Mouse (Mus musculus) ES-Bruce4 (cell line): ENCODE measurements around the gene Myh2. TPM values are rescaled to one million over a fixed set of nuclear protein-coding genes. Genes with fewer than 3 reads are reported as not detected.

Experiments
- H3K27ac ChIP-seq: 2 replicates; pipeline ENCODE4 v1.5.1; 2012; ENCODE audit warnings: low read length, inconsistent platforms; ENCODE audit not compliant: insufficient read depth
- H3K27me3 ChIP-seq: 2 replicates; pipeline ENCODE4 v1.6.1; 2012; ENCODE audit warnings: mild to moderate bottlenecking, low read length, inconsistent platforms; ENCODE audit not compliant: control insufficient read depth, poor library complexity, insufficient read depth, severe bottlenecking
- H3K36me3 ChIP-seq: 2 replicates; pipeline ENCODE4 v1.6.1; 2012; ENCODE audit warnings: inconsistent platforms, mild to moderate bottlenecking, low read length, moderate library complexity; ENCODE audit not compliant: control insufficient read depth, poor library complexity, insufficient read depth, severe bottlenecking
- H3K4me1 ChIP-seq: one replicate; pipeline ENCODE4 v1.8.1; 2011; ENCODE audit warnings: low read length; ENCODE audit not compliant: control insufficient read depth, insufficient read depth
- H3K4me3 ChIP-seq: 2 replicates; pipeline ENCODE4 v1.5.1; 2011; ENCODE audit warnings: low read depth, mild to moderate bottlenecking, low read length
- H3K9ac ChIP-seq: 2 replicates; pipeline ENCODE4 v1.6.1; 2012; ENCODE audit warnings: low read depth, mild to moderate bottlenecking, inconsistent platforms; ENCODE audit not compliant: poor library complexity, severe bottlenecking
- H3K9me3 ChIP-seq: replicated peaks from 2 replicates; pipeline ENCODE4 v1.6.1; 2012; ENCODE audit warnings: mild to moderate bottlenecking, low read length, inconsistent platforms; ENCODE audit not compliant: control insufficient read depth, poor library complexity, insufficient read depth, severe bottlenecking
- CTCF ChIP-seq: IDR thresholded peaks from one replicate; pipeline ENCODE4 v1.8.1; 2011; ENCODE audit warnings: low read depth, low read length
- EP300 ChIP-seq: IDR thresholded peaks from 2 replicates; pipeline ENCODE4 v1.6.1; 2011; ENCODE audit warnings: low read depth, low read length; ENCODE audit not compliant: insufficient read depth
- POLR2A ChIP-seq: IDR thresholded peaks from one replicate; pipeline ENCODE4 v1.8.1; 2011; ENCODE audit warnings: low read length; ENCODE audit not compliant: insufficient read depth
- polyA plus RNA-seq: library from polyadenylated mRNA; stranded (reverse); fragments of >200 nt; gene quantifications from 2 replicates; pipeline ENCODE4 v1.2.4, GENCODE M21; 2011; ENCODE audit warnings: low read depth; ENCODE audit not compliant: missing spikeins, insufficient read depth, insufficient read length

The Myh2 gene
- polyA plus RNA-seq, 1 experiment: not detected

GRCm38 (mm10) chr11:67221803-67222202, 51.0 kb downstream of the Myh2 start:
- TF ChIP-seq CTCF (no peak), POLR2A (no peak), EP300 (no peak)
- no peak overlapping the region for H3K4me3 ChIP-seq

DNA sequence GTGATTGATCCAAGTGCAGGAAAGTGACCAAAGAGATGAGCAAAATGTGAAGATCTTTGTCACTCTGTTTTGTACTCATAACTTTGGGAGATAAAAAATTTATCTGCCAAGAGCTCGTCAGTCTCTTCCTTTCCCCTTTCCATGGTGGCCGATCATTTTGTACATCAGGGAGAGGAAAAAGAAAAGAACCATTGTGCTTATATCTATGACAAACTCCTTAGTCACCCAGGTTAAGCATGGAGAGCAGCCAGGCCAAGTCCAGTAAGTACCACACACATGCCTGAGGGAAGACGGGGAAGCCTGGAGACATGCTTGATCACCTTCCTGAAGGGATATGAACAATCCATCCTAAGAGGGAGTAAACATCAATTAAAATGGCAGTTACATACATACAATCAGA, 53.6 kb downstream of the Myh2 start:
- H3K4me1 ChIP-seq: no peaks in the 10 kb centered on the region
- no peaks in the 10 kb centered on the region for H3K9me3 ChIP-seq
- H3K36me3 ChIP-seq: no peaks in the 10 kb centered on the region
- no peak overlapping the region for H3K4me3 ChIP-seq
- TF ChIP-seq CTCF (no peak), EP300 (no peak), POLR2A (no peak)
- no peak overlapping the region for H3K9ac ChIP-seq
- no peak overlapping the region for H3K27ac ChIP-seq
- no peaks in the 10 kb centered on the region for H3K27me3 ChIP-seq

More at GRCm38 (mm10) chr11:67221803-67222202, 51.0 kb downstream of the Myh2 start:
- Histone ChIP-seq H3K36me3 (no peaks in the 10 kb centered on the region), H3K9me3 (no peaks in the 10 kb centered on the region), H3K27ac (no peak overlapping the region), H3K9ac (no peak overlapping the region), H3K4me1 (no peaks in the 10 kb centered on the region), H3K27me3 (no peaks in the 10 kb centered on the region)

DNA sequence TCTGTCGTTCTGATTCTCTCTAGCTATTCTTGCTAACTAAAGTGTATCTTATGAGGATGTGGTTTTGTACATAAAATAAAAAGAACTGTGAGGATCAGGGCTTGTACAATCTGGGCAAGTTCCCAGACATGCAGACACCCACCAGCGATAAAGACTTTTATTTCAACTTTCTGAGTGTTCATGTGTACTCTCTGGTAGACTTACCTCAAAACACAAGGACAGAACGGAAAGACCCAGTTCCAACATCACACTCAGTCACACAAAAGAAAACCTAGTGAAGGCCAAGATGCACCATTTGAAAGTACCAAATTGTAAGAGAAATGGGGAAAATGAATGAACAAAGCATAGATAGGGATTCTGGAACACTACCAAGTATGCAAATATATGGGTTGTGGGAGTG, 57.9 kb downstream of the Myh2 start:
- Histone ChIP-seq H3K9me3 (no peaks in the 10 kb centered on the region), H3K27ac (no peak overlapping the region), H3K4me3 (no peak overlapping the region), H3K36me3 (no peaks in the 10 kb centered on the region), H3K4me1 (no peaks in the 10 kb centered on the region), H3K27me3 (no peaks in the 10 kb centered on the region), H3K9ac (no peak overlapping the region)
- TF ChIP-seq EP300 (no peak), CTCF (no peak), POLR2A (no peak)

GRCm38 (mm10) chr11:67229166-67229565, 58.3 kb downstream of the Myh2 start:
- Histone ChIP-seq H3K9me3 (no peaks in the 10 kb centered on the region), H3K27ac (no peak overlapping the region), H3K4me1 (no peaks in the 10 kb centered on the region), H3K4me3 (no peak overlapping the region), H3K9ac (no peak overlapping the region), H3K27me3 (no peaks in the 10 kb centered on the region), H3K36me3 (no peaks in the 10 kb centered on the region)
- TF ChIP-seq POLR2A: no peak
- no peak for TF ChIP-seq EP300
- no peak for TF ChIP-seq CTCF

GRCm38 (mm10) chr11:67229946-67230345, 59.1 kb downstream of the Myh2 start:
- Histone ChIP-seq H3K27ac (no peak overlapping the region), H3K36me3 (no peaks in the 10 kb centered on the region), H3K4me1 (no peaks in the 10 kb centered on the region), H3K9ac (no peak overlapping the region), H3K4me3 (no peak overlapping the region), H3K9me3 (no peaks in the 10 kb centered on the region), H3K27me3 (no peaks in the 10 kb centered on the region)
- TF ChIP-seq POLR2A (no peak), CTCF (no peak), EP300 (no peak)

- Histone ChIP-seq H3K9me3 (no peaks in the 10 kb centered on the region), H3K4me3 (no peak overlapping the region), H3K36me3 (no peaks in the 10 kb centered on the region), H3K9ac (no peak overlapping the region), H3K27ac (no peak overlapping the region), H3K4me1 (no peaks in the 10 kb centered on the region), H3K27me3 (no peaks in the 10 kb centered on the region)
- TF ChIP-seq CTCF: peak; percentile 4
- no peak for TF ChIP-seq EP300
- TF ChIP-seq POLR2A: no peak
These were observed 65.0 kb downstream of the Myh2 start for GRCm38 (mm10) chr11:67235639-67236358.
